Mouse (Mus musculus): Measurements from ENCODE around the gene Cers2. TPM values are rescaled to one million over a fixed set of nuclear protein-coding genes. Genes with fewer than 3 reads are reported as not detected.

Cers2 gene
- polyA plus RNA-seq, 1 experiment from 2014 or later: 109 TPM

GRCm38 (mm10) chr3:95282381-95282864, 32.2 kb upstream of the Cers2 start:
- peak; percentile 33 for ATAC-seq
- Histone ChIP-seq H3K4me2 (replicated peaks; ENCODE audit: low read depth) (peak overlapping the region; percentile 85), H3K27me3 (replicated peaks; ENCODE audit: control insufficient read depth, insufficient read depth, low read length) (no peaks in the 10 kb centered on the region), H3K4me1 (replicated peaks; ENCODE audit: control insufficient read depth, insufficient read depth, low read length) (peaks cover 11% of the 10 kb centered on the region), H3K36me3 (ENCODE audit: control insufficient read depth, insufficient read depth) (peaks cover 2% of the 10 kb centered on the region; the same call in 1 of the 2 replicates), H3K27ac (ENCODE audit: low read depth, low read length) (peak overlapping the region; percentile 93), H3K9ac (ENCODE audit: low read depth, low read length) (peak overlapping the region; percentile 83), H3K4me3 (ENCODE audit: low read depth, low read length) (peak overlapping the region; percentile 61), H3K9me3 (ENCODE audit: control insufficient read depth) (no peaks in the 10 kb centered on the region)
- TF ChIP-seq CTCF (IDR thresholded peaks at IDR 0.05; ENCODE audit: low read depth): no peak
- WGBS: under 1% methylated on average over 11 of the region's 11 CpGs

GRCm38 (mm10) chr3:95282865-95283588, 31.6 kb upstream of the Cers2 start:
- Histone ChIP-seq H3K4me2 (replicated peaks; ENCODE audit: low read depth) (peak overlapping the region; percentile 85), H3K4me3 (ENCODE audit: low read depth, low read length) (peak overlapping the region; percentile 61), H3K27ac (ENCODE audit: low read depth, low read length) (peak overlapping the region; percentile 93), H3K36me3 (ENCODE audit: control insufficient read depth, insufficient read depth) (peaks cover 8% of the 10 kb centered on the region), H3K9me3 (ENCODE audit: control insufficient read depth) (no peaks in the 10 kb centered on the region), H3K4me1 (replicated peaks; ENCODE audit: control insufficient read depth, insufficient read depth, low read length) (peaks cover 11% of the 10 kb centered on the region), H3K27me3 (replicated peaks; ENCODE audit: control insufficient read depth, insufficient read depth, low read length) (no peaks in the 10 kb centered on the region), H3K9ac (ENCODE audit: low read depth, low read length) (peak overlapping the region; percentile 83)
- under 1% methylated on average over 50 of the region's 51 CpGs for WGBS
- peak; percentile 76 for ATAC-seq
- TF ChIP-seq CTCF (IDR thresholded peaks at IDR 0.05; ENCODE audit: low read depth): peak; percentile 61

DNA sequence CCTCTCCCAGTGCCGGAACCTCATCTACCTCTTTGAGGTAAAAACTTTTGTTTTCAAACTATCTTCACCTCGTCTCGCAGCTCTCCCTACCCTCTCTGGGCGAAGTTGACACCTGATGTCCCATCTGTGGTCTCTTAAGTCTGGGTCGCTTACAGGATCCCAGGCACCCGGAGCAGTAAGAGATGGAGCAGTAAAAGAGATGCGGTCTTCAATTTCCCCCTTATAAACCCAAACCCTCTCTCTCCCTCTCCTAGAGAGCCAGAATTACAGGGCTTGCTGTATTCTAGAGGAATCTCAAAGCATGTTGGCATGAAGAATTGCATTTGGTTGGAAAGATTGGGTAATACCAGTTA, 31.0 kb upstream of the Cers2 start:
- Histone ChIP-seq H3K4me1 (replicated peaks; ENCODE audit: control insufficient read depth, insufficient read depth, low read length) (peaks cover 11% of the 10 kb centered on the region), H3K4me3 (ENCODE audit: low read depth, low read length) (peak overlapping the region; percentile 61), H3K27me3 (replicated peaks; ENCODE audit: control insufficient read depth, insufficient read depth, low read length) (no peaks in the 10 kb centered on the region), H3K36me3 (ENCODE audit: control insufficient read depth, insufficient read depth) (peaks cover 13% of the 10 kb centered on the region), H3K27ac (ENCODE audit: low read depth, low read length) (peak overlapping the region; percentile 93), H3K4me2 (replicated peaks; ENCODE audit: low read depth) (peak overlapping the region; percentile 85), H3K9me3 (ENCODE audit: control insufficient read depth) (no peaks in the 10 kb centered on the region), H3K9ac (ENCODE audit: low read depth, low read length) (peak overlapping the region; percentile 83)
- no peak for TF ChIP-seq CTCF (IDR thresholded peaks at IDR 0.05; ENCODE audit: low read depth)
- 3% methylated on average over 7 of the region's 7 CpGs for WGBS
- ATAC-seq: no peak

GRCm38 (mm10) chr3:95284062-95284461, 30.5 kb upstream of the Cers2 start:
- no peak for TF ChIP-seq CTCF (IDR thresholded peaks at IDR 0.05; ENCODE audit: low read depth)
- ATAC-seq: no peak
- peak overlapping the region; percentile 93 for H3K27ac ChIP-seq (ENCODE audit: low read depth, low read length)
- H3K4me2 ChIP-seq (replicated peaks; ENCODE audit: low read depth): peak overlapping the region; percentile 85
- peaks cover 17% of the 10 kb centered on the region for H3K36me3 ChIP-seq (ENCODE audit: control insufficient read depth, insufficient read depth)
- H3K9ac ChIP-seq (ENCODE audit: low read depth, low read length): peak overlapping the region; percentile 83
- 22% methylated on average over 1 of the region's 1 CpGs for WGBS
- H3K4me3 ChIP-seq (ENCODE audit: low read depth, low read length): peak overlapping the region; percentile 61
- H3K27me3 ChIP-seq (replicated peaks; ENCODE audit: control insufficient read depth, insufficient read depth, low read length): no peaks in the 10 kb centered on the region
- no peaks in the 10 kb centered on the region for H3K9me3 ChIP-seq (ENCODE audit: control insufficient read depth)
- peaks cover 11% of the 10 kb centered on the region for H3K4me1 ChIP-seq (replicated peaks; ENCODE audit: control insufficient read depth, insufficient read depth, low read length)

- ATAC-seq: no peak
- no peak for TF ChIP-seq CTCF (IDR thresholded peaks at IDR 0.05; ENCODE audit: low read depth)
These were observed 29.9 kb upstream of the Cers2 start for GRCm38 (mm10) chr3:95284501-95285281.

DNA sequence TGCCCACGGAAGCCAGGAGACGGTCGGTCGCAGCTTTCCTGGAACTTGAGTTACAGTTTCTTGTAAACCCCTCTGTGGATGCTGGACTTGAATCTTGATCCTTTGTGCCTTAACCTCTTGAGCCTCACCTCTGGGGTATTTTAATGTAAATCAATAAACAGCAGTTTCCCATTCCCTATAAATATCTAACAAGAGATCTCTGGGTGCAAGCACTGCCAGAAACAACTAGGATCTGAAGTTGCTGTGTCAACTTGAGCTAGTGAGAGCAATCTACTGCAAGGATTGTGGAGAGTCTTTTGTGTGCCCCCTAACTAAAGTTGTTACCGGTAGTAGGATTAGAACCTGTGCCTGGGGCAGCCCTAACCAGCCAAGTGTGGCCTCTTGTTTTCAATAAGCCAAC, 29.2 kb upstream of the Cers2 start:
- Histone ChIP-seq H3K9me3 (ENCODE audit: control insufficient read depth) (no peaks in the 10 kb centered on the region), H3K4me2 (replicated peaks; ENCODE audit: low read depth) (no peak overlapping the region; the same call in 1 of the 2 replicates), H3K9ac (ENCODE audit: low read depth, low read length) (0 out of 2 replicates have a peak overlapping the region, but pooled peaks have one; percentile 1), H3K4me3 (ENCODE audit: low read depth, low read length) (no peak overlapping the region), H3K27ac (ENCODE audit: low read depth, low read length) (no peak overlapping the region), H3K27me3 (replicated peaks; ENCODE audit: control insufficient read depth, insufficient read depth, low read length) (no peaks in the 10 kb centered on the region), H3K36me3 (ENCODE audit: control insufficient read depth, insufficient read depth) (peaks cover 22% of the 10 kb centered on the region), H3K4me1 (replicated peaks; ENCODE audit: control insufficient read depth, insufficient read depth, low read length) (peaks cover 11% of the 10 kb centered on the region)
- TF ChIP-seq CTCF (IDR thresholded peaks at IDR 0.05; ENCODE audit: low read depth): no peak
- WGBS: 86% methylated on average over 5 of the region's 5 CpGs
- ATAC-seq: no peak

More at GRCm38 (mm10) chr3:95284501-95285281, 29.9 kb upstream of the Cers2 start:
- Histone ChIP-seq H3K27ac (ENCODE audit: low read depth, low read length) (no peak overlapping the region), H3K9me3 (ENCODE audit: control insufficient read depth) (no peaks in the 10 kb centered on the region), H3K4me3 (ENCODE audit: low read depth, low read length) (peak overlapping the region; percentile 61; the same call in 1 of the 2 replicates), H3K9ac (ENCODE audit: low read depth, low read length) (peak overlapping the region; percentile 83; the same call in 1 of the 2 replicates), H3K27me3 (replicated peaks; ENCODE audit: control insufficient read depth, insufficient read depth, low read length) (no peaks in the 10 kb centered on the region), H3K36me3 (ENCODE audit: control insufficient read depth, insufficient read depth) (peaks cover 21% of the 10 kb centered on the region), H3K4me2 (replicated peaks; ENCODE audit: low read depth) (peak overlapping the region; percentile 85), H3K4me1 (replicated peaks; ENCODE audit: control insufficient read depth, insufficient read depth, low read length) (peaks cover 11% of the 10 kb centered on the region)
- 79% methylated on average over 12 of the region's 12 CpGs for WGBS

All from intestine, postnatal 0 days (tissue).